Mouse (Mus musculus) kidney, adult 2 months (tissue): ENCODE measurements at regions not wholly inside any gene's neighbourhood (a gene's known extent, or its start where the extent isn't known, plus 50 kb on each side); places are given as distances from the start of the nearest gene placed in this dataset.

ENCODE experiments used
- DNase-seq: peaks from one replicate; pipeline ENCODE4 v3.0.0; 2021
- H3K27ac ChIP-seq: fragments of 200-500 bp; 2 replicates; pipeline ENCODE4 v1.5.1; 2012; ENCODE audit warnings: low read depth, low read length, control low read depth, inconsistent platforms; ENCODE audit not compliant: insufficient read depth
- H3K27me3 ChIP-seq: fragments of 200-500 bp; replicated peaks from 2 replicates; pipeline ENCODE4 v1.6.1; 2012; ENCODE audit warnings: mild to moderate bottlenecking, moderate library complexity, low read length, inconsistent platforms; ENCODE audit not compliant: control insufficient read depth, insufficient read depth
- H3K36me3 ChIP-seq: fragments of 200-500 bp; 2 replicates; pipeline ENCODE4 v1.6.1; 2012; ENCODE audit warnings: mild to moderate bottlenecking, moderate library complexity, low read length, inconsistent platforms; ENCODE audit not compliant: control insufficient read depth, insufficient read depth
- H3K4me1 ChIP-seq: fragments of 200-500 bp; 2 replicates; pipeline ENCODE4 v1.6.1; 2011; ENCODE audit warnings: low read length; ENCODE audit not compliant: control insufficient read depth, insufficient read depth
- H3K4me3 ChIP-seq: fragments of 200-500 bp; 2 replicates; pipeline ENCODE4 v1.5.1; 2011; ENCODE audit warnings: mild to moderate bottlenecking, low read depth, low read length, control low read depth; ENCODE audit not compliant: insufficient read depth
- CTCF ChIP-seq: fragments of 200-500 bp; conservative IDR thresholded peaks from 2 replicates; pipeline ENCODE4 v1.5.1; 2011; ENCODE audit warnings: low read depth, mild to moderate bottlenecking, control low read depth, low read length, moderate library complexity, mixed read lengths; ENCODE audit not compliant: insufficient read depth, insufficient read length
- POLR2A ChIP-seq: fragments of 200-500 bp; IDR thresholded peaks from one replicate; pipeline ENCODE4 v1.6.1; 2011; ENCODE audit warnings: low read depth, low read length, control low read depth
- WGBS: fragments of 180-500 bp; shearing (Covaris S2); methylation state at CpG from one replicate; pipeline ENCODE4 v1.1.7; 2018; 5-methylcytosine and 5-hydroxymethylcytosine counted together

DNA sequence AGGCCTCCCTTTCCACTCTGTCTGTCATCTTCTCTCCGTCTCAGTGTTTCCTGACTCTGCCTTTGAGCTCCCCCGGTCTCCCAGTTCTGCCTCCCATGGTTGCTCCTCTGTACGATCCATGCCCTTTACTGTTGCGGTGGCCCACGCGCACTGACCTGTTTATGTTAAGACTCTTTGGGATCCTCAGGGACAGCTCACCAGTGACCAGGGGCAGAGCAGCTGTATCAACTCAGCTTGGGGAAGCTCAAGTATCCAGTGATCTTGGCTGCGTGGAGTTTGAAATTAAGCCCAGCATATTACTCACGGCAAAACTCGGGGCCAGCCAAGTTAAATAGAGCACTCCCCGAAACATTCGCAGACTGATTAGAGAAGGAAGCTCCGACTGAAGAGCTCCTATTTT is 562.8 kb downstream of the Ccdc171 start:
- WGBS = 68% methylated on average over 12 of the region's 12 CpGs
- H3K36me3 ChIP-seq = no peaks in the 10 kb centered on the region
- peak; percentile 53 for DNase-seq
- TF ChIP-seq CTCF (no peak), POLR2A (no peak)
- H3K4me3 ChIP-seq = no peak overlapping the region
- H3K27me3 ChIP-seq = no peaks in the 10 kb centered on the region
- H3K27ac ChIP-seq = no peak overlapping the region
- H3K4me1 ChIP-seq = no peaks in the 10 kb centered on the region

- no peak overlapping the region for H3K4me3 ChIP-seq
- no peaks in the 10 kb centered on the region for H3K4me1 ChIP-seq
- WGBS = 74% methylated on average over 9 of the region's 9 CpGs
- H3K36me3 ChIP-seq = no peaks in the 10 kb centered on the region
- no peaks in the 10 kb centered on the region for H3K27me3 ChIP-seq
- no peak for TF ChIP-seq POLR2A
- TF ChIP-seq CTCF = no peak
- DNase-seq = no peak
- no peak overlapping the region for H3K27ac ChIP-seq
Measured at GRCm38 (mm10) chr4:84092509-84092908, 567.2 kb downstream of the Ccdc171 start.

- Histone ChIP-seq H3K4me1 (no peaks in the 10 kb centered on the region), H3K27me3 (no peaks in the 10 kb centered on the region), H3K4me3 (no peak overlapping the region), H3K36me3 (no peaks in the 10 kb centered on the region), H3K27ac (no peak overlapping the region)
- DNase-seq = no peak
- 62% methylated on average over 3 of the region's 3 CpGs for WGBS
- TF ChIP-seq POLR2A = no peak
- no peak for TF ChIP-seq CTCF
Measured at GRCm38 (mm10) chr4:84095237-84095636, 569.9 kb downstream of the Ccdc171 start.

GRCm38 (mm10) chr4:84096081-84096480 is 570.7 kb downstream of the Ccdc171 start:
- Histone ChIP-seq H3K4me1 (no peaks in the 10 kb centered on the region), H3K4me3 (no peak overlapping the region), H3K36me3 (no peaks in the 10 kb centered on the region), H3K27ac (no peak overlapping the region), H3K27me3 (no peaks in the 10 kb centered on the region)
- peak; percentile 9 for DNase-seq
- TF ChIP-seq CTCF = no peak
- no peak for TF ChIP-seq POLR2A
- WGBS = 86% methylated on average over 4 of the region's 4 CpGs

GRCm38 (mm10) chr4:84099071-84099470 is 573.7 kb downstream of the Ccdc171 start:
- peak; percentile 18 for DNase-seq
- Histone ChIP-seq H3K4me1 (peaks cover 7% of the 10 kb centered on the region; the same call in 1 of the 2 replicates), H3K27ac (no peak overlapping the region), H3K36me3 (no peaks in the 10 kb centered on the region), H3K4me3 (no peak overlapping the region), H3K27me3 (no peaks in the 10 kb centered on the region)
- TF ChIP-seq CTCF (no peak), POLR2A (no peak)
- WGBS = 45% methylated on average over 8 of the region's 8 CpGs

GRCm38 (mm10) chr4:84101923-84102322 is 573.2 kb downstream of the Bnc2 start:
- Histone ChIP-seq H3K27me3 (no peaks in the 10 kb centered on the region), H3K36me3 (no peaks in the 10 kb centered on the region), H3K27ac (no peak overlapping the region), H3K4me3 (no peak overlapping the region), H3K4me1 (peaks cover 7% of the 10 kb centered on the region; the same call in 1 of the 2 replicates)
- WGBS = 96% methylated on average over 6 of the region's 6 CpGs
- DNase-seq = no peak
- no peak for TF ChIP-seq POLR2A
- TF ChIP-seq CTCF = no peak

DNA sequence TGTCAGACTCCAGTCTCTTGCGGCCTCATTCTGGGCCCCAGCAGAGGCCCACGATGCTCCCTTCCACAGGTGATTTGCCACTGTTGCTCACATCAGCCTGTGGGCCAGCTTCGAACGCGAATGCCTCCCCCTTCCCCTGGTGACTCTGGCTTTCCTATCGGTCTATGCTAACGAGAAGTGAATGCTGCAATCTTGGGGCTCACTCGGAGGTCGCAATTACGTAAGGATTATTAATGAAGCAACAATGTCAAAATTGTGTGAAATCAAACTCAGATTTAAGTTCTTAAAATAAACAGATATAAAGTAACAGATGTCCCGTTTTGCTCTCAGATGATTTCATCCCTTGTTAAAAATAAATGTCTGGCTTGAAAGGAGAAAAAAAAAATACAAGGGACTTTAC is 572.3 kb downstream of the Bnc2 start:
- 44% methylated on average over 11 of the region's 11 CpGs for WGBS
- TF ChIP-seq CTCF (no peak), POLR2A (no peak)
- H3K27ac ChIP-seq = peak overlapping the region; percentile 54
- H3K4me1 ChIP-seq = peaks cover 7% of the 10 kb centered on the region; the same call in 1 of the 2 replicates
- no peaks in the 10 kb centered on the region for H3K27me3 ChIP-seq
- no peak overlapping the region for H3K4me3 ChIP-seq
- no peak for DNase-seq
- H3K36me3 ChIP-seq = no peaks in the 10 kb centered on the region

- Histone ChIP-seq H3K36me3 (no peaks in the 10 kb centered on the region), H3K27me3 (no peaks in the 10 kb centered on the region), H3K27ac (no peak overlapping the region), H3K4me3 (no peak overlapping the region), H3K4me1 (peaks cover 4% of the 10 kb centered on the region)
- peak; percentile 83 for DNase-seq
- no peak for TF ChIP-seq POLR2A
- TF ChIP-seq CTCF = no peak
- whole genome bisulfite sequencing = 69% methylated on average over 6 of the region's 6 CpGs
Measured at GRCm38 (mm10) chr4:84108592-84108991, 566.5 kb downstream of the Bnc2 start.
